Mouse (Mus musculus): ENCODE data around the gene Smarcd2. TPM values are rescaled to one million over a fixed set of nuclear protein-coding genes. Genes with fewer than 3 reads are reported as not detected.

The Smarcd2 gene
- total and polyA plus RNA-seq, 3 experiments: 94.3 to 116 (median 110) TPM

- H3K9me3 ChIP-seq (replicated peaks; ENCODE audit: low read length): no peaks in the 10 kb centered on the region
- peak overlapping the region; percentile 95 for H3K4me2 ChIP-seq (ENCODE audit: insufficient read depth, low read depth, poor library complexity, severe bottlenecking)
- H3K4me1 ChIP-seq (ENCODE audit: control insufficient read depth in 1 of 2, insufficient read depth in 2 of 2): peaks cover 24 to 62% of the 10 kb centered on the region in 2 experiments
- H3K36me3 ChIP-seq (replicated peaks in 1 of 2; ENCODE audit: control insufficient read depth in 1 of 2, insufficient read depth in 1 of 2, low read length in 1 of 2): peaks cover 8 to 22% of the 10 kb centered on the region in 2 experiments
- peak overlapping the region; percentile 22; the same call in 1 of the 2 replicates for H3K27ac ChIP-seq (ENCODE audit: insufficient read depth, low read depth)
- TF ChIP-seq CHD1 (IDR thresholded peaks at IDR 0.05; ENCODE audit: low read depth, low read length): peak; percentile 78
- no peak for TF ChIP-seq KAT2A (IDR thresholded peaks at IDR 0.05; ENCODE audit: insufficient replicate concordance, low read length)
- peak; percentile 60 for TF ChIP-seq ZNF384 (IDR thresholded peaks at IDR 0.05; ENCODE audit: low read depth, low read length)
- peak; percentile 95; the same call in 1 of the 2 replicates for TF ChIP-seq UBTF (IDR thresholded peaks at IDR 0.05; ENCODE audit: low read depth, low read length)
- no peak for TF ChIP-seq EP300 (IDR thresholded peaks at IDR 0.05; ENCODE audit: low read length)
- no peak for TF ChIP-seq SMC3 (IDR thresholded peaks at IDR 0.05; ENCODE audit: low read depth, low read length)
- 0 out of 2 replicates have a peak, but pooled peaks have one; percentile 7 for TF ChIP-seq NRF1 (IDR thresholded peaks at IDR 0.05; ENCODE audit: low read depth, low read length)
- 0 out of 2 replicates have a peak, but pooled peaks have one; percentile 12 for TF ChIP-seq BHLHE40 (IDR thresholded peaks at IDR 0.05; ENCODE audit: low read depth, low read length)
- H3K9ac ChIP-seq (ENCODE audit: insufficient read depth, low read depth): peak overlapping the region; percentile 81
- dilution Hi-C loops (cut with MboI; ENCODE audit: extremely low pct_ligation_motif_present, extremely low pct_unique_long_range_greater_than_20kb, low sequenced_read_pairs) (no loop called here), in situ Hi-C loops (cut with MboI; ENCODE audit: low pct_ligation_motif_present, low pct_unique_long_range_greater_than_20kb, low sequenced_read_pairs) (no loop called here)
- DNase-seq (ENCODE audit: extremely low read depth): peak; percentile 42
- H3K4me3 ChIP-seq (replicated peaks in 1 of 3; ENCODE audit: low read depth in 2 of 3, low read length in 2 of 3, poor library complexity in 1 of 3): peak overlapping the region; percentile 73 to 95 (median 82)
- H3K27me3 ChIP-seq (replicated peaks): no peaks in the 10 kb centered on the region
- peaks cover 40% of the 10 kb centered on the region for H3K79me2 ChIP-seq (replicated peaks; ENCODE audit: control insufficient read depth, extremely low read depth, insufficient read depth, poor library complexity, severe bottlenecking)
Observed at GRCm38 (mm10) chr11:106271794-106272643, 753 bp downstream of the Smarcd2 start.

- H3K9me3 ChIP-seq (replicated peaks; ENCODE audit: low read length): no peaks in the 10 kb centered on the region
- dilution Hi-C loops (cut with MboI; ENCODE audit: extremely low pct_ligation_motif_present, extremely low pct_unique_long_range_greater_than_20kb, low sequenced_read_pairs) (no loop called here), in situ Hi-C loops (cut with MboI; ENCODE audit: low pct_ligation_motif_present, low pct_unique_long_range_greater_than_20kb, low sequenced_read_pairs) (no loop called here)
- peaks cover 40% of the 10 kb centered on the region for H3K79me2 ChIP-seq (replicated peaks; ENCODE audit: control insufficient read depth, extremely low read depth, insufficient read depth, poor library complexity, severe bottlenecking)
- TF ChIP-seq JUND (conservative IDR thresholded peaks at IDR 0.05; ENCODE audit: low read depth, low read length): no peak
- peak; percentile 5 for TF ChIP-seq RAD21 (IDR thresholded peaks at IDR 0.05; ENCODE audit: low read depth, low read length)
- no peak for TF ChIP-seq KAT2A (IDR thresholded peaks at IDR 0.05; ENCODE audit: insufficient replicate concordance, low read length)
- peak; percentile 13 to 35; a peak in 2 of 4 replicates for TF ChIP-seq CTCF (conservative IDR thresholded peaks at IDR 0.05 in 1 of 2, IDR thresholded peaks at IDR 0.05 in 1 of 2; ENCODE audit: low read depth in 2 of 2, low read length in 2 of 2)
- TF ChIP-seq USF2 (conservative IDR thresholded peaks at IDR 0.05; ENCODE audit: low read depth, low read length): no peak
- TF ChIP-seq MXI1 (IDR thresholded peaks at IDR 0.05; ENCODE audit: low read depth, low read length): peak; percentile 23; the same call in 1 of the 2 replicates
- TF ChIP-seq SMC3 (IDR thresholded peaks at IDR 0.05; ENCODE audit: low read depth, low read length): peak; percentile 28; the same call in 1 of the 2 replicates
- H3K27ac ChIP-seq (ENCODE audit: insufficient read depth, low read depth): no peak overlapping the region
- H3K4me2 ChIP-seq (ENCODE audit: insufficient read depth, low read depth, poor library complexity, severe bottlenecking): peak overlapping the region; percentile 95
- no peaks in the 10 kb centered on the region for H3K27me3 ChIP-seq (replicated peaks)
- peak overlapping the region; percentile 81 for H3K9ac ChIP-seq (ENCODE audit: insufficient read depth, low read depth)
- peaks cover 19 to 62% of the 10 kb centered on the region in 2 experiments for H3K4me1 ChIP-seq (ENCODE audit: control insufficient read depth in 1 of 2, insufficient read depth in 2 of 2)
- H3K4me3 ChIP-seq (replicated peaks in 1 of 3; ENCODE audit: low read depth in 2 of 3, low read length in 2 of 3, poor library complexity in 1 of 3): peak overlapping the region; percentile 73 to 95 (median 82)
- no peak for DNase-seq (ENCODE audit: extremely low read depth)
- H3K36me3 ChIP-seq (replicated peaks in 1 of 2; ENCODE audit: control insufficient read depth in 1 of 2, insufficient read depth in 1 of 2, low read length in 1 of 2): peaks cover 16 to 30% of the 10 kb centered on the region in 2 experiments
Observed at GRCm38 (mm10) chr11:106271131-106271793, 1.5 kb downstream of the Smarcd2 start.
